Mouse (Mus musculus): ENCODE measurements around the gene Mpst.

The Mpst gene

DNA sequence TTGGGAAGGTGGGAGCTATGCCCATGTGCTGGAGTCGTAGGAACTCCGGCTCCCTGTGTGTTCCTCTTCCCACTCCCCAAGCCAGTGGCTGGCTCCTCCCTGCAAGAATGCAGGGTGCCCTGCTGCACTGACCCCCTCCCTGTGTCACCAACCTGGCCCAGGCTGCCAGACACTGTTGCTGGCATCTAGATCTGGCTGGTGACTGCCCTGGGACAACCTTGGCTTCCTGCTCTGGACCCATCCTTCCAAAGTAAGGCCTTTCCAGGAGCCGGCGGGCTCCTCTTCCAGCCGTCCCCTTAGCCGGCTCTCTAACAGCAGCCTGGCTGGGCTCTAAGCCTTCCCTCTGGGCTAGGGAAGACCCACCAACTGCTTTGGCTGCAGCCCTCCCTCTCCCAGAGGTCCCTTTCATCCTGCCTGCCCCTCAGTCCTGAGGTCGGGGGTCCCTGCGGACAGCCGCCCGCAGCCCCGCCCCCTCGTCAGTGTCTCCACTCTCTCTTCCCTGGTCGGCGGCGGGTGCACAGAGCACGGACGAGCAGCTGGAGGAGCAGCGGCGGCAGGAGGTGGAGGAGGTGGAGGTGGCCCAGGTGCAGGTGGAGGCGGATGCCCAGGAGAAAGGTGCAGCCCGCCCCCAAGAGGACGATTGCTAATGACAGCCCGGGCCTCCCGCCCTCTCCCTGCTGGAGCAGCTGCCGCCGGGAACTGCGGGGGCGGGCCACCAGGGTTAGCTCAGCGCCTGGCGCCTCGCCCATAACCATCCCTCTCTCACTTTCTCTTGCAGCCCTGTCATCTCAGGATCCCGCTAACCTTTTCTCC, 30.4 kb downstream of the Mpst start:
- DNase-seq (ENCODE audit: low spot score in 2 of 2): peak in 1 of 2 experiments; percentile 50

DNA sequence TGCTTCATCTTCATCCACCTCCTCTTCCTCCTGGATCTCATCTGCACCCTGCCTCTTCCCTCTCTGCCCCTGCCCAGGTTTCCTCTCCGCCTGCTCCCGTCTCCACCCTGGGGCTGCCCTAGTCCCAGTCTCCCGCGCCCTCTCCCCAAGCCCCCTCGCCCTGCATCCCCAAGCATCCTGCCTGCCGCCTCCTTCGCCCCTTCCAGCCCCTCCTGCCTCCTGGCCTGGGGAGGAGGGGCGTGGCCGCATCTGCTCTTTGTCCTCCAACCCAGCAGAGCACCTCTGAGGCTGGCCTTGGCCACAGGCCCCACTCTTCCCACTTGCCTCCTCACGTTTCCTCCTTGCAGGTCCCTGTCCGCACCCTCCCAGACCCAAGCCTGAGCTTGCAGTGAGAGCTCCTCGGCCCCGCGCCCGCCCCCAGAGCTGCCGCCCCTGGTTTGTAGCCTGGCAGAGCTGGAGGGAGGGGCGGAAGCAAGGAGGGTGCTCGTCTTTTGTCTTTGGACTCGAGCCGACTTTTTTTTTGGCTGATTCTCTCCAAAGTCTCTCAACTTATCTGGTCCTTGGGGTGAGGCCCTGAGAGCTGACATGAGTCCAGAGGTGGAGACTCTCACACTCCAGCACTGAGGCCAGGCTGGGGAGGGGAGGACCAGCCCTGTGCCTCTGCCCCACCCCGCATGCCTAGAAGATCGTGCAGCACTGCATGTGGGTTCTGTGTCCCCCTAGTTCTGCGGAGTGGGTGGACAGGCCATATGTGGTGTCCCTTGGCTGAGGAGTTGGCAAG, 31.2 kb downstream of the Mpst start:
- DNase-seq (ENCODE audit: low spot score in 2 of 2): no peak

DNA sequence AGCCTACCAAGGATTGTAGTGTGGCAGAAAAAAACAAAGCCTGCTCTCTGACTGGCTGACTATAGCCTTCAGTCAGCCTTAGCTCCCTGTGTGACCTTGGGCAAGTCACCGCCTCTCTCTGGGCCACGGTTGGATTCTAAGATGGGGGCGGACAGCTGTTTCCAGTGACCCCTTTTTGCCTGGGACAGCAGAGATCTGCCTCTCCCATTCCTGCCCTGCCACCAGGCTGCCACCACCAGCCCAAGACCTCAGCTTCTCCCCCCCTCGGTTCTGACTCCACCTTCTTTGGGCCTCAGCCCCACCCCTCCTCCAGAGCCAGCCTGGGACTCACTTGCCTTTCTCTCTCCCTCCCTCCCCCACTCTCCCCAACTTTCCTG, 31.8 kb downstream of the Mpst start:
- DNase-seq (ENCODE audit: low spot score in 2 of 2): no peak

DNA sequence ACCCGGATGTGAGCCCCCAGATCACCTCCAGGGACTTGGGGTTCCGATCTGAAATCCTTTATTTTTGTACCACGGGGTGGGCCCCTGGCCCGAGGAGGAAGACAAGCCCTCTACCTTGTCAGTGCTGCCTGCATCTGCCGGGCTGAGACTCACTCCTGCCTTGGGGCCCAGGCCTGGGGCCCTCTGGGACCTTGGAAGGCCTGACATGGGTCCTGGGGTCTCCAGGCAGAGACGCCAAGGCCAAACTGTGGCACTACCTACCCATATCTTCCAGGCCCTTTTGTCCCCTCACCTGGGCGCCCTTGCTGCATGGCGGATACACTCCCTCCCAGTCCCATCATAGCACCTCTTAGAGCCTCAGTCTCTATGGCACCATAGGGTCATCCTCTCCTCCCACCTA, 32.3 kb downstream of the Mpst start:
- no peak for DNase-seq (ENCODE audit: low spot score in 2 of 2)

DNA sequence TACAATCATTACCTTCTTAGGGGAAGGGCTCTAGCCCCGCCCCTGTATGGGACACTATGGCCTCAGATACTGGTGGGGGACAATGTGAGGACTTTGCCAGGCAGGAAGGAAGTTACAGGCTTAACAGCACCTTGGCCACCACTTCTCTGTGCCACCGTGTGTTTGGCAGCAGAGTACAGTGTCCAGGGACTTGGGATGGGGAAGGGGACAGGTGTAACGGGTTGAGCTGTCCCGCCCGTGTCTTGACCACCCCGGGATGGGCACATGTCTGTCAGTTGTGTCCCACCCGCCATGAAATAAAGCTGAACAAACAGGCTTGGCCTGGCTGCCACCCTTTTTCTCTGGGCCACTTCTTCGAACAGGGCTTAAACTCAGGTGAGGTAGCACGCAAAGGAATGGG, 32.8 kb downstream of the Mpst start:
- DNase-seq (ENCODE audit: low spot score in 2 of 2): no peak

DNA sequence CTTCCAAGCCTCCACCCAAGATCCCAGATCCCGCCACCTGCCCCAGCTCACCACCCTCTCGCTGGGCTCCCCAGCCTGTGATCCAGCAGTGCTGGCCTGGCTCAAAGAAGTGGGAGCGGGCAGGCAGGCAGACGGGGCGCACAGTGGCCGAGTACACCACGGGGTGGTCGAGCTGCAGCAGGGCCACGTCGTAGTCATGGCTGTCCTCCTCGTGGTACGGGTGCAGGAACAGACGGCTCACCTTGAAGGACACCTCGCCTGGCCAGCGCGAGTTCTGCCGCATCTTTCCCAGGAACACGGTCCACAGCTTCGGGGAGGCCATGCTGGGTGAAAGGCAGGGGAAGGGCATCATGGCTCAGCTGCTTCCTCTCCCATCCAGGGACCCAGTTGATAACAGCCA, 36.0 kb downstream of the Mpst start:
- no peak for DNase-seq (ENCODE audit: low spot score in 2 of 2)

DNA sequence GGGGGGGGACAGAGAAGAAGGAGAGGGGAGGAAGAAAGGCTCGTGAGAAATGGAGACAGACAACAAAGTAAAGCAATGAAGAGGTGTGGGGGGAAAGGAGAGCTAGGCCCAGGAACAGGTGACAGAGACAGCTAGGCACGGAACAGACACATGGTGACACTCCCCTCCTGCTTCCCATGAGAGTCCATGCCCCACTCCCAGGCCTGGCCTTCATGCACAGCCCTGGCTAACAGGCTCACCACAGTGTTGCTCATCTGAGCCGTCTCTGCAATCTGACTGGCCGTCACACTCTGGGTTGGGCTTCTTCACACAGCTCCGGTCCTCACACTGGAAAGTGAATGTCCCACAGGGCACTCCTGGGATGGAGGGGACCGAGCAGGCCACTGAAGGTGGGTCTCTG, 37.6 kb downstream of the Mpst start:
- DNase-seq (ENCODE audit: low spot score in 2 of 2): no peak

DNA sequence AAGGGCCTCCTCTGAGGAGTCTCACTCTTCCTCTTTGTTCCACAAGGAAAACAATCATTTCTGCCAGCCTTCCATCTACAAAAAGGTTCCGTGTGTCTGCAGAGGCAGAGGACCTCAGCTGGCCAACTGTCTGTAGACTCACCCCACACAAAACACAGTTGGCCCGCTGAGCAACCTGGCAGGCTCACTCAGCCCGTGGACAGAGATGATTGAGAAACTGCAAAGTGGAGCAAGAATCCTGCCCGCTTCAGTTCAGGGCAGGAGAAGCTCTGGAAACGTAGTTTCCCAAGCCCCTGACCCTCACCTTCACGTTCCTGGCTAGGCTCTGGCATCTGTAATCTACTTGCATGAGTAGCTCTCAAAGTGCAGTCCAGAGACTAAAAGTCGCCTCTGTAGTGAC, 40.9 kb downstream of the Mpst start:
- no peak for DNase-seq (ENCODE audit: low spot score in 2 of 2)

DNA sequence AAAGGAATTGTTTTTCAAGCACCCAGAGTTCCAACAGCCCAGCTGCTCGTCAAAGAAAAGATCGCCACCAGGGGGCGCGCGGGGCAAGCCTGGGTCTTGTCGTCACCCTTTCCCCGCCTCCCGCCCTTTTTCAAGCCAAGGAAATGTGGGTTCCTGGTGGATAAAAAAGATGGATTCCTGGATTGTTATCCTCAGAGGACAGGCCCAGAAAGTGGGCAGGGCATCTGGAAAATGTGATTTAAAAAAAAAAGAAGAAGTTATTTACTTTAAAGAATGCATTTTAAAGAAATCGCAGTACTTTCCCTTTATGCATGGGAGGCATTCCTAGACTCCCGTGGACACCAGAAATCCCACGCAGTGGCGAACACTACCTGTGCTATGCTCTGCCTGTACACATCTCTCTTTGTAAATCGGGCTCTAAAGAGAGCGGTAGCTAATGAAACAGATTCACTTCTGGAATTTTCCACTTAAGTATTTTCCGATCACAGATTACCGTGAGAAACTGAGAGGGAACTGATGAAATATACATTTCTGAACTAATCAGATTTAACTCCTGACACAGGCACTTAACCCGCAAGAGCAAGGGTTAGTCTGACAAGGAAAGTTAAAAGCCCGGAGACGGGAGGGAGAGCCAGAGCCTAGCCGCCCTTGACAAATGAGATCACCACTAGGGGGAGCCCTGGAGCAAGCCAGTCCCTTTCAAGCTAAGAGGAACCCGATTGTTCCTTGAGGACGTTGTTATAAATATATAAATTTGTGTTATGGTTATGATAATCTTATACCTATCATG, 41.7 kb downstream of the Mpst start:
- peak; percentile 92 to 99 for DNase-seq (ENCODE audit: low spot score in 2 of 2)

DNA sequence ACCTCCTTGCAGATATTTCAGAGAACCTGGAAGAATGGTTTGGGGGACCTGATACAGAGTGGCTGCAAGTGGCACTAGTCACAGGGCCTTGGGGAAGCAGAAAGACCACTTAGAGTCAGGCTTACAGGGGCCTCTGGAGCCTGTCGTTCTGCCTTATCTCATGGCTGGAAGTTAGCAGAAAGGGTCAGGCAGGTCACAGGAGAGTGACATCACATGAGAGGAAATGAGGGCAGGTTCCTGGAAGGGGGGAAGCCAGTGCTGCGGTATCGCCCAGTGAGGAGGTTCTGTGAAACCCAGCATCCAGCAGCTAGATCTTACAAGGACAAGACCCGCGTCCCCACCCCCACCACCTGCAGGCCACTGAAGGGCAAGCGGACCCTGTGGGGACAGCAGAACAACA, 42.9 kb downstream of the Mpst start:
- DNase-seq (ENCODE audit: low spot score in 2 of 2): no peak

DNA sequence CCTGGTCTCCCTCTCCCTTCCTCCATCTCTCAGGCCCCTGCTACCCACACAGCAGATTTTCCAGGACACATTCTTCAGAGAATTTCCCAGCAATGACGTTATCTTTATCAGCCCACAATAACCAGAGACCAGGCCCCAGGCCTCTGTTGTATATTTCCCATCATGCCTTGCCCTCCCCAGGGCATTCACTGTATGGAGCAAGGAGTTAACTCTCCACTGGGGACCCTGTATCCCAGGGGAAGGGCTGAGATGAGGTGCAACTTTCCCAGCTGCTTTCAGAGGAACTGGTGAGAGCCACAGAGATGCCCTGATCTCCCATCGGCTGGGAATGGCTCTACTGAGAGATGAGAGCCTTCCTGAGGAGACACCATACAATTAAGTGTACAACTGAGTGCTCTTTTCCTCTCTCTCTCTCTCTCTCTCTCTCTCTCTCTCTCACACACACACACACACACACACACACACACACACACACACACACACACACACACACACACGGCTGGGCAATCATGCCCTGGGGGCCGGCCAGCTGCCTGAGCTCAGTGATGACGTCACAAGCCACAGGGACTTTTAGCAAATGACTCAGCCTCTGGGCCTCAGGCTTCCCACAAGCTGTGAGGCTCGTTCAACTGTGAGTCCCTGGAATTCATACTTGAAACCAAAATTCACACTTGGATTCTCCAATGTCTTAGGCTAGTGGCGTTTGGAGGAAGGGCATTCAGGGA, 43.6 kb downstream of the Mpst start:
- no peak for DNase-seq (ENCODE audit: low spot score in 2 of 2)

DNA sequence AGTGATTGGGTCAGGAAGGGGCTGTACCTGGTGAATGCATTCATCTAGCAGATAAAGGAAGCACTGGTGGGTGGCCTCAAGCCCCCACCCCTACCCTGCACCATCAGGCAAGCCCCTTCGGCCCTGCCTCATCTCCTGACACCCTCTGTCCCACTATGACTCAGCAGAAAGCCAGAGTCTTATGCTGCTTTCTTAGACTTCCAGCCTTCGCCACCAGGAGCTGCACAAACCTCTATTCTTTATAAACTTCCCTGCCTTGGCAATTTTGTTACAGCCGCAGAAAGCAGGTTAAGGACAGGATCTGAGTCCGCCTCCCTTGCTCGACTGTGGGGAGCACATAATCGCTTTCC, 44.2 kb downstream of the Mpst start:
- DNase-seq (ENCODE audit: low spot score in 2 of 2): no peak

DNA sequence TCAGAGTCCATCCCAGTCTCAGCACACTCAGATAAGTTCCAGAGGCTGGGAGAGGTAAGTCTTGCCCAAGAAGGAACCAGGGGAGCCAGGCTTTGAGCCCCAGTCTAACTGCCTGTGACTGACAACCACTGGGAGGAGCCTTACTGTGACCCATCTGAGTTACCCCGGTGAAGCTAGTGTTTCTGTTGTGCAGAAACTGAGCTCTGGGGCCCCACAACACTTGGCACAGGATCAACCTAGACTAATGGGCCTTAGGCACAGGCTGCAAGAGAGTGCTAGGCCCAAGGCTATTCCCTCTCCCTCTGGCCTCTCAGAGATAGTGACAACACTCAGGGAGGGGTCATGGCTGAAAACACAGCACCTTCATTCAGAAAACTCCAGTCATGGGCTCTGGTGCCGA, 45.0 kb downstream of the Mpst start:
- DNase-seq (ENCODE audit: low spot score in 2 of 2): no peak

DNA sequence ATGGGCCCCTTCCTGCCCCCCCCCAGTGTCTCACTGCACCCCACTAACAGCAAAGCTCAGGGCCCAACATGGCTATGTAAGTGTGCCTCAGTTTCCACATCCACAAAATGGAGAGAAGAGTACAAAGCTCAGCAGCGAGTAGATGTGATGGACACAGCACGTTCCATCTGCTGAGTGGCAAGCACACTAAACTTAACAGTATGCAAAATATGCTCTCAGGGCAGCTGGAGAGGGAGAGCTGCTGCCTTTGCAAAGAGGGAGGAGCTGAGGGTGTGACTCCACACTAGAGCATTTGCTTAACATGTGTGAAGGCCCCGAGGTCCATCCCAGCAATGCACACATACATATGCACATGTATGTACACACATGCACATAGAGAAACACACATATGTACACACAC, 46.7 kb downstream of the Mpst start:
- no peak for DNase-seq (ENCODE audit: low spot score in 2 of 2)

DNA sequence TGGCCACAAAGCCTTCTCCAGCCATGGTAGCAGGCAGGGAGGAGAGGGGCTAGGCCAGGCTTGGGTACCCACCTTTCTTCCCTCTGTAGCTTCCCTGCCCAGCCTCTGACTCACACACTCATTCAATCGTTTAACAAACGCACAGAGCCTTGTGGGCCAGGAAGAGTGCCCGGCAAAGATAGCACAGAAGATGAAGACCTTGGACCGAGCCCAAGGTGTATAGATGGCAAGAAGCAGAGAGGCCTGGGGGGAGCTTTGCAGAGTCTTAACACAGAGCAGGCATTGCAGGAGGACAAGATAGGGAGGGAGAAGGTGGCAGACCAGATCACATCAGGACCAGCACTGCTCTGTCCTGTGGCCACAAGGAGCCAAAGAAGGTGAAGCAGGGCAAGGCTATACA, 49.0 kb downstream of the Mpst start:
- DNase-seq (ENCODE audit: low spot score in 2 of 2): no peak

DNA sequence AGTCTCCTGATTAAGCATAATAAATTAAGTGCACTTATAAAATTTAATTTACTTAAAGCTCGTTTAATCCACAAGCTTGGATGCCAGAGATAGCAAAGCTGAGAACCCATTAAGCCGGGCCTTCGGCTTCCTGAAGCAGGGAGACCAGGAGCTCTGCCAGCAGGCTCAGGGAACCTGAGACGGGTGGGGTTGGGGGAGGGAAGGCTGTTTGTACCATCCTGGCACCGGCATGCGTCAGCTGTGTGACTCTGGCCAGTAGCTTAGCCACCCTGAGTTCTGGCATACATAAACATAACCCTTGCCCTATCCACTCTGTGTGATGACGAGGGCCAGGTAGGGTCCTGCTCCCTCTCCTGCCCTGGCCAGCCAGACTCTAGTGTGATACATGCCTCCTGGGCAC, 49.8 kb downstream of the Mpst start:
- DNase-seq (ENCODE audit: low spot score in 2 of 2): no peak

DNA sequence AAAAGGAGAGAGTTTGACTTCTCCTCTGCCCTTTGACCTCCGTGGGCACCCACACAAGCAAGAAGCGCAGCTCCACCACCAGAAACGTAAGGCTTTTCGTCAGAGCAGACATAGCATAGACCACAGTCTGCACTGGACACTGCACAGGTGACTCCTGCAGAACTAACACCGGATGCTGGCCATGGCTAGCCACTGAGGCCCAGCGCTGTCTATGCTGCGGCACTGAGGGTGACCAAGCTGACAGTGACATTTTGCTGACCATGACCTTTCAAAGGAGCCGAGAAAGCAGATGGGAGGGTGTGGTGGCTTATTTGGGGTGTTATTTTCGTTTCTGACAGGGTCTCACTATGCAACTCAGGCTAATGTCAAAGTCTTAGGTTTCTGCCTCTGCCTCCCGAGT, 51.0 kb downstream of the Mpst start:
- no peak for DNase-seq (ENCODE audit: low spot score in 2 of 2)

DNA sequence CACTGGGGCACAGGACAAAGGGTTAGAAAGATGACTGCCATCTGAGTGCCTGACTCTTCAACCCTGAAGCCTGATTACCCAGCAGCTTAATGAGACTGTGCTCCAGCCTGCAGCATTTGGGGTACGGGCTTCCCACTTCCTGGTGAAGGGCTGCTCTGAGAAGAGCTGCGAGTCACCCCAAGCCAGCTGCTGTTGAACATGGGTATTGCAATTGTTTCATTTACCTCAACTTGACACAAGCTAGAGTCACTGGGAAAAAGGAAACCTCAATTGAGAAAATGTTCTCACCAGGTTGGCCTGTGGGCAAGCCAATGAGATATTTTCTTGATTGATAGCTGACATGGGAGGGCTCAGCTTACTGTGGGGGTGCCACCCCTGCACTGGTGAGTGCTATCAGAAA, 56.8 kb downstream of the Mpst start:
- no peak for DNase-seq (ENCODE audit: low spot score in 2 of 2)

Data from spleen, postnatal 4 days (tissue).